Comparison of ENCODE assay signal across 8 mouse cellular contexts in genomic region chr6:125039131-125039530, GRCm38 (mm10). TPM values are rescaled to one million over a fixed set of nuclear protein-coding genes. Genes with fewer than 3 reads are reported as not detected.
DNase-seq lines count a peak whose midpoint lies in the region; ATAC-seq and TF ChIP-seq lines count a peak whose summit lies in the region.

No protein-coding gene starts in this region.

- H3K4me3 ChIP-seq in lung, postnatal 0 days (ENCODE audit: low read depth, low read length) = peak overlapping the region; percentile 48
- H3K4me3 ChIP-seq in forebrain, embryonic 11.5 days (ENCODE audit: low read depth, low read length) = peak overlapping the region; percentile 46; the same call in 1 of the 2 replicates
- H3K4me3 ChIP-seq in liver, embryonic 12.5 days = peak overlapping the region; percentile 75
- H3K4me3 ChIP-seq in stomach, embryonic 15.5 days (replicated peaks) = peak overlapping the region; percentile 72

- H3K36me3 ChIP-seq in lung, postnatal 0 days (ENCODE audit: insufficient read depth, low read length) = peaks cover 22% of the 10 kb centered on the region
- peaks cover 4% of the 10 kb centered on the region; the same call in 1 of the 2 replicates for H3K36me3 ChIP-seq in forebrain, embryonic 11.5 days (ENCODE audit: control insufficient read depth, insufficient read depth, low read length)
- H3K36me3 ChIP-seq in liver, embryonic 12.5 days = peaks cover 50% of the 10 kb centered on the region
- peaks cover 26% of the 10 kb centered on the region for H3K36me3 ChIP-seq in stomach, embryonic 15.5 days

- 8% methylated on average over 8 of the region's 8 CpGs for WGBS in lung, postnatal 0 days
- WGBS in forebrain, embryonic 11.5 days = 5% methylated on average over 8 of the region's 8 CpGs
- WGBS in liver, embryonic 12.5 days (ENCODE audit: insufficient replicate concordance) = 4% methylated on average over 8 of the region's 8 CpGs
- WGBS in stomach, embryonic 15.5 days = 5% methylated on average over 8 of the region's 8 CpGs

- TF ChIP-seq EP300 in lung, postnatal 0 days (IDR thresholded peaks at IDR 0.05) = no peak

- H3K4me2 ChIP-seq in lung, postnatal 0 days (replicated peaks; ENCODE audit: low read depth, low read length) = peak overlapping the region; percentile 56
- peak overlapping the region; percentile 39 for H3K4me2 ChIP-seq in forebrain, embryonic 11.5 days (ENCODE audit: low read depth, low read length, severe bottlenecking)
- H3K4me2 ChIP-seq in liver, embryonic 12.5 days = peak overlapping the region; percentile 81
- peak overlapping the region; percentile 52 for H3K4me2 ChIP-seq in stomach, embryonic 15.5 days

- H3K27ac ChIP-seq in lung, postnatal 0 days (ENCODE audit: low read length) = peak overlapping the region; percentile 44; the same call in 1 of the 2 replicates
- 0 out of 2 replicates have a peak overlapping the region, but pooled peaks have one; percentile 31 for H3K27ac ChIP-seq in forebrain, embryonic 11.5 days (ENCODE audit: low read depth, low read length)
- H3K27ac ChIP-seq in liver, embryonic 12.5 days = peak overlapping the region; percentile 75
- H3K27ac ChIP-seq in stomach, embryonic 15.5 days = peak overlapping the region; percentile 77

- H3K9ac ChIP-seq in lung, postnatal 0 days (replicated peaks; ENCODE audit: low read depth) = 0 out of 2 replicates have a peak overlapping the region, but pooled peaks have one; percentile 12
- peak overlapping the region; percentile 1; the same call in 1 of the 2 replicates for H3K9ac ChIP-seq in forebrain, embryonic 11.5 days (ENCODE audit: low read length)
- peak overlapping the region; percentile 59 for H3K9ac ChIP-seq in liver, embryonic 12.5 days
- peak overlapping the region; percentile 14; the same call in 1 of the 2 replicates for H3K9ac ChIP-seq in stomach, embryonic 15.5 days

- no peaks in the 10 kb centered on the region for H3K9me3 ChIP-seq in lung, postnatal 0 days (ENCODE audit: low read length)
- H3K9me3 ChIP-seq in forebrain, embryonic 11.5 days (ENCODE audit: control insufficient read depth, low read length) = no peaks in the 10 kb centered on the region
- H3K9me3 ChIP-seq in liver, embryonic 12.5 days (replicated peaks) = no peaks in the 10 kb centered on the region
- H3K9me3 ChIP-seq in stomach, embryonic 15.5 days = no peaks in the 10 kb centered on the region

- no peak for DNase-seq in lung, postnatal 0 days (ENCODE audit: low spot score)
- DNase-seq in lung, postnatal 10 days = no peak
- no peak for DNase-seq in forebrain, embryonic 11.5 days (ENCODE audit: low spot score)
- no peak for DNase-seq in adrenal gland, adult 18-20 months (ENCODE audit: low spot score in 2 of 2)
- no peak for DNase-seq in cerebellum, postnatal 10 days
- DNase-seq in spleen, adult 12 weeks (ENCODE audit: low spot score) = no peak

- ATAC-seq in lung, postnatal 0 days = peak; percentile 2
- no peak; the same call in 1 of the 2 replicates for ATAC-seq in forebrain, embryonic 11.5 days (replicated peaks; ENCODE audit: low FRiP score)
- peak; percentile 2; the same call in 1 of the 2 replicates for ATAC-seq in liver, embryonic 12.5 days
- no peak for ATAC-seq in stomach, embryonic 15.5 days (ENCODE audit: insufficient read depth, low FRiP score, low read depth)

- TF ChIP-seq CTCF in lung, postnatal 0 days (IDR thresholded peaks at IDR 0.05) = no peak

- no peaks in the 10 kb centered on the region for H3K27me3 ChIP-seq in lung, postnatal 0 days (replicated peaks; ENCODE audit: insufficient read depth, low read length)
- H3K27me3 ChIP-seq in forebrain, embryonic 11.5 days (ENCODE audit: control insufficient read depth, insufficient read depth, low read length) = no peaks in the 10 kb centered on the region
- no peaks in the 10 kb centered on the region for H3K27me3 ChIP-seq in liver, embryonic 12.5 days (replicated peaks)
- no peaks in the 10 kb centered on the region for H3K27me3 ChIP-seq in stomach, embryonic 15.5 days (replicated peaks)

- peaks cover 6% of the 10 kb centered on the region; the same call in 1 of the 2 replicates for H3K4me1 ChIP-seq in lung, postnatal 0 days (ENCODE audit: insufficient read depth, low read depth, low read length)
- H3K4me1 ChIP-seq in forebrain, embryonic 11.5 days (replicated peaks; ENCODE audit: control insufficient read depth, insufficient read depth, low read length) = peaks cover 2% of the 10 kb centered on the region; the same call in 1 of the 2 replicates
- H3K4me1 ChIP-seq in liver, embryonic 12.5 days = peaks cover 34% of the 10 kb centered on the region
- 0 out of 2 replicates have a peak, but pooled peaks cover 8% of the 10 kb centered on the region for H3K4me1 ChIP-seq in stomach, embryonic 15.5 days

RNA-seq across cellular contexts. Expression of gene Ing4, which starts 0.4 kb away (rescaled TPM):
- polyA plus RNA-seq in lung, postnatal 0 days (2015; fragmentation: Nextera tagmentation; extraction: Ambion mirVana) = 100 and 104 TPM in 2 replicates
- polyA plus RNA-seq in forebrain, embryonic 11.5 days (2014; fragmentation: Nextera tagmentation; extraction: Ambion mirVana) = 126 and 135 TPM in 2 replicates
- 34.4 and 34.6 TPM in 2 replicates for polyA plus RNA-seq in liver, embryonic 12.5 days (2016; fragmentation: Nextera tagmentation; extraction: Ambion mirVana)
- polyA plus RNA-seq in stomach, embryonic 15.5 days (2015; fragmentation: Nextera tagmentation; extraction: Ambion mirVana) = 102 and 115 TPM in 2 replicates
- 10 to 100 TPM; 45.3 to 53.4 TPM for total RNA-seq in adrenal gland, adult 18-20 months (2021)

RNA-seq across cellular contexts. Expression of gene Acrbp, which starts 10.4 kb away (rescaled TPM):
- polyA plus RNA-seq in lung, postnatal 0 days (2015; fragmentation: Nextera tagmentation; extraction: Ambion mirVana) = 4.1 and 4.4 TPM in 2 replicates
- 14.6 and 15.8 TPM in 2 replicates for polyA plus RNA-seq in forebrain, embryonic 11.5 days (2014; fragmentation: Nextera tagmentation; extraction: Ambion mirVana)
- polyA plus RNA-seq in liver, embryonic 12.5 days (2016; fragmentation: Nextera tagmentation; extraction: Ambion mirVana) = 2.8 and 3.7 TPM in 2 replicates
- 9.9 and 11.8 TPM in 2 replicates for polyA plus RNA-seq in stomach, embryonic 15.5 days (2015; fragmentation: Nextera tagmentation; extraction: Ambion mirVana)
- total RNA-seq in adrenal gland, adult 18-20 months (2021) = 1 to 10 TPM; 7.8 to 9.6 TPM

RNA-seq across cellular contexts. Expression of gene Lpar5, which starts 28.6 kb away (rescaled TPM):
- polyA plus RNA-seq in lung, postnatal 0 days (2015; fragmentation: Nextera tagmentation; extraction: Ambion mirVana) = 0.19 and 0.44 TPM in 2 replicates
- polyA plus RNA-seq in forebrain, embryonic 11.5 days (2014; fragmentation: Nextera tagmentation; extraction: Ambion mirVana) = 0.21 and 0.36 TPM in 2 replicates
- 1.9 and 2.2 TPM in 2 replicates for polyA plus RNA-seq in liver, embryonic 12.5 days (2016; fragmentation: Nextera tagmentation; extraction: Ambion mirVana)
- polyA plus RNA-seq in stomach, embryonic 15.5 days (2015; fragmentation: Nextera tagmentation; extraction: Ambion mirVana) = 4.6 and 5.0 TPM in 2 replicates
- under 1 TPM; 0.40 to 0.93 TPM for total RNA-seq in adrenal gland, adult 18-20 months (2021)

RNA-seq across cellular contexts. Expression of gene Zfp384, which starts 30.2 kb away (rescaled TPM):
- 8.6 and 9.9 TPM in 2 replicates for polyA plus RNA-seq in lung, postnatal 0 days (2015; fragmentation: Nextera tagmentation; extraction: Ambion mirVana)
- 9.0 and 10.2 TPM in 2 replicates for polyA plus RNA-seq in forebrain, embryonic 11.5 days (2014; fragmentation: Nextera tagmentation; extraction: Ambion mirVana)
- polyA plus RNA-seq in liver, embryonic 12.5 days (2016; fragmentation: Nextera tagmentation; extraction: Ambion mirVana) = 6.6 and 7.2 TPM in 2 replicates
- 17.2 and 19.4 TPM in 2 replicates for polyA plus RNA-seq in stomach, embryonic 15.5 days (2015; fragmentation: Nextera tagmentation; extraction: Ambion mirVana)
- total RNA-seq in adrenal gland, adult 18-20 months (2021) = 10 to 100 TPM; 56.0 to 56.1 TPM

RNA-seq across cellular contexts. Expression of gene Pianp, which starts 42.6 kb away (rescaled TPM):
- polyA plus RNA-seq in lung, postnatal 0 days (2015; fragmentation: Nextera tagmentation; extraction: Ambion mirVana) = 0.29 and 0.35 TPM in 2 replicates
- polyA plus RNA-seq in forebrain, embryonic 11.5 days (2014; fragmentation: Nextera tagmentation; extraction: Ambion mirVana) = 2.5 TPM in 2 replicates
- 0.11 TPM in 1 of 2 replicates, not detected in the other for polyA plus RNA-seq in liver, embryonic 12.5 days (2016; fragmentation: Nextera tagmentation; extraction: Ambion mirVana)
- polyA plus RNA-seq in stomach, embryonic 15.5 days (2015; fragmentation: Nextera tagmentation; extraction: Ambion mirVana) = 3.8 and 4.3 TPM in 2 replicates
- 1 to 10 TPM; 1.6 to 3.0 TPM for total RNA-seq in adrenal gland, adult 18-20 months (2021)

Comparison
In these comparisons a context has a peak if more than half of its experiments do, and no peak if none do; other contexts are left out.
1. ATAC-seq: peak in lung, postnatal 0 days (single experiment) and liver, embryonic 12.5 days (single experiment); none in forebrain, embryonic 11.5 days (single experiment) and stomach, embryonic 15.5 days (single experiment).
2. H3K9ac ChIP-seq: peak in every context shown above with its lines; median percentile 59 in liver, embryonic 12.5 days; 14 in stomach, embryonic 15.5 days; 12 in lung, postnatal 0 days; 1 in forebrain, embryonic 11.5 days.
3. Peak in every context shown above with its lines, with median percentiles within 50 percentile points of each other: H3K27ac ChIP-seq, H3K4me2 ChIP-seq and H3K4me3 ChIP-seq.